Mouse (Mus musculus) bone marrow macrophage, adult 2 months (primary cell): ENCODE data around the gene Tmed10. TPM values are rescaled to one million over a fixed set of nuclear protein-coding genes. Genes with fewer than 3 reads are reported as not detected.
A peak's percentile ranks its signal among the peaks of the same experiment; 100 is the strongest.

Source experiments
- H3K27ac ChIP-seq: 2 replicates; pipeline ENCODE4 v1.5.1; 2012; ENCODE audit warnings: low read depth, low read length; ENCODE audit not compliant: insufficient read depth
- H3K4me1 ChIP-seq: 2 replicates; pipeline ENCODE4 v1.6.1; 2012; ENCODE audit warnings: low read length; ENCODE audit not compliant: control insufficient read depth, insufficient read depth
- H3K4me3 ChIP-seq: 2 replicates; pipeline ENCODE4 v1.5.1; 2012; ENCODE audit warnings: mild to moderate bottlenecking, low read length, moderate library complexity; ENCODE audit not compliant: insufficient read depth
- CTCF ChIP-seq: IDR thresholded peaks from 2 replicates; pipeline ENCODE4 v1.5.1; 2012; ENCODE audit warnings: low read depth, mild to moderate bottlenecking, low read length, moderate library complexity
- POLR2A ChIP-seq: IDR thresholded peaks from 2 replicates; pipeline ENCODE4 v1.6.1; 2012; ENCODE audit warnings: mild to moderate bottlenecking, low read depth, low read length, borderline replicate concordance
- polyA plus RNA-seq: library from polyadenylated mRNA; stranded (reverse); fragments of >200 nt; gene quantifications from 2 replicates; pipeline ENCODE4 v1.2.4, GENCODE M21; 2012; ENCODE audit not compliant: missing spikeins, insufficient read depth, insufficient read length

Gene Tmed10
- polyA plus RNA-seq, 1 experiment: 291 TPM

GRCm38 (mm10) chr12:85378271-85378670 lies 3.6 kb upstream of the Tmed10 start:
- 0 out of 2 replicates have a peak overlapping the region, but pooled peaks have one; percentile 32 for H3K27ac ChIP-seq
- H3K4me3 ChIP-seq: no peak overlapping the region
- peaks cover 47% of the 10 kb centered on the region for H3K4me1 ChIP-seq
- TF ChIP-seq POLR2A (no peak), CTCF (peak; percentile 19; the same call in 1 of the 2 replicates)

DNA sequence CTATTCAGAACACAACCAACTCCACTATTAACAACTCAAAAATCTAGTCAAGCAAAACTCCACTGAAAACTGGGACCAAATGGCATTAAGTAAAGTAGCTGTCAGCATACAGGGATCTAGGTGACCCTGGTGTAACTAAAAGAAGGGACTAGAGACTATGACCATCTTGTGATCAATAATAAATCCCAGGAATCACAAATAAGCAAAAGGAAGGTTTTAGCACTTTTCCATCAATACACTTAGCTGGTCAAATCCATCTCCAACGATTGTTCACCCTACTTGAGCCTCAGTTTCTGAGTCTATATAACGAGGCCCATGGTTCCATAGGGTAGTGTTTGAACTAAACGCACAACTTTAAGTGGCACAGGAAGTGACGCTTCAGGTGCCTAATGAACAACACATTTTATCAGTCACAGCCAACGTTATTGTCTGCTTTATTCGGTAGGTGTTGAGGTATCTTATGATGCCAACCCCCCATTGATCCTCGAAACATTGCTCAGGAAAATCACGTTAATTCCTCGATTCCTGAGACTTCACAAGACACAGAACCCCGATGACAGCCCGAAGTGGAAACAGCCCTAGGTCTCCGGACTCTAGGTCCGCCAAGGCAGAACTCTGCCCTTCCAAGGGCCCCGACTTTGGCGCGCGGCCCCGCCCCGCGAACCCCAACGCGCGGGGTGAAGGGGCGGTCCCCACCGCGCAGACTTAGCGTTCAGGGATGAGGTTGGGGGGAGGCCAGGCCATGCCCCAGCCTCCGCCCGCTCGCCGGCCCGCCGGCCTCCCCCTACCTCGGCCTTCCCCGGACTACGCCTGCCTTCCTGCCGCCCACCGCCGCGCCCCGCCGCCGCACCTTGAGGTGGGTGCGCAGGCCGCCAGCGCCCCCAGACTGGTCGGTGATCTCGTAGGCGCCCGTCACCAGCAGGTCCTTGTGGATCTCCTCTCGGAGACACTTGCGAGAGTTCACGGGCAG lies 771 bp downstream of the Tmed10 start:
- Histone ChIP-seq H3K4me1 (peaks cover 45% of the 10 kb centered on the region), H3K4me3 (peak overlapping the region; percentile 68), H3K27ac (peak overlapping the region; percentile 78)
- TF ChIP-seq CTCF (no peak), POLR2A (no peak)

- H3K4me3 ChIP-seq: peak overlapping the region; percentile 20; the same call in 1 of the 2 replicates
- peak overlapping the region; percentile 72 for H3K27ac ChIP-seq
- TF ChIP-seq CTCF (no peak), POLR2A (no peak)
- peaks cover 51% of the 10 kb centered on the region for H3K4me1 ChIP-seq
Observed at GRCm38 (mm10) chr12:85372068-85372665, 2.5 kb downstream of the Tmed10 start.

DNA sequence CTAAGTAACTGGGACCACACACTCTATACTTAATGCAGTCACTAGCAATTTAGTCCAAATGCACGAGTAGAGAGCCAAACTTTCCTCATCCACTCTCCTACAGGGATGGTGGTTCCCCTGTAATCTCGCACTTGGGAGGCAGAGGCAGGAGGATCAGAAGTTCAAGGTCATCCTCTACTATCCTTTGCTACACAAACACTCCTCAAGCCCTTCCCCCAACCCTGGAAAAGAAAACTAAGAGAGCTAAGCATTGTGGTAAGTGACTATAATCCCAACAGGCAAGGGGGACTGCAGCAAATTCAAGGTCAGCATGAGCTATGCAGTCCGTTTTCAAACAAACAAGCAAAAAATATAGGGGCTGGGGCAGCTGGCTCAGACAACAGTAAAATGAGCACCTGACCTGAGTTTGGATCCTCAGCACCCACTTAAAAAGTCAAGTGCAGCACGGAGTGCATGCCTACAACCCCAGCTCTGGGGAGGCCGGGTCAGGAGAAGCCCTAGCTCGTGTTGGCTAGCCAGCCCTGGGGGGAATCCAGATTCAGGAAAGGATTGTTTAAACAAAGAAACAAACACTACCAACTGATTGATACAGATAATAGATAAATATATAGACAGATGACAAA lies 6.1 kb downstream of the Tmed10 start:
- Histone ChIP-seq H3K4me1 (peaks cover 71% of the 10 kb centered on the region), H3K4me3 (no peak overlapping the region), H3K27ac (no peak overlapping the region)
- TF ChIP-seq CTCF: no peak
- TF ChIP-seq POLR2A: no peak

DNA sequence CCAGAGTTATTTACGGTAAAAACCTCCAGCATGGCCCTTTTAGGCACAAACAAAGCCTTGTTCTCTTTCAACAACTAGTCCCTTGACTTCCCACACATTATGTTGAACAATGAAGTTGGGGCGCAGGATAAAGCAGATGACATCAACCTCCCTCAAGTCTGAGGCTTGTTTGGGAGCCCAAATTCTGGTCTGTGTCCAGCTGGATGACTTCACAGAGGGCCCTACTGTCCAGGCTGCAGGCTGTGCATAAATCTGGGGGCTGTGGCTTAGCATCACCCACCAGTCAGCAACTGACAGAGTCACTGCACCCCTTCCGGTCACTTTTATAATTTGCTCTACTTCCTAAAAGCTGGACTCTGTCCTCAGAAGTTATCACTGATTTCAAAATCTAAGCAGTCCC lies 8.4 kb downstream of the Tmed10 start:
- H3K4me1 ChIP-seq: peaks cover 73% of the 10 kb centered on the region

GRCm38 (mm10) chr12:85362510-85362909 lies 12.1 kb downstream of the Tmed10 start:
- no peak overlapping the region for H3K4me3 ChIP-seq
- TF ChIP-seq POLR2A (no peak), CTCF (no peak)
- H3K27ac ChIP-seq: peak overlapping the region; percentile 9; the same call in 1 of the 2 replicates
- peaks cover 57% of the 10 kb centered on the region for H3K4me1 ChIP-seq

More for the DNA sequence above, 8.4 kb downstream of the Tmed10 start:
- no peak overlapping the region for H3K4me3 ChIP-seq
- peak overlapping the region; percentile 55 for H3K27ac ChIP-seq
- TF ChIP-seq CTCF: no peak
- no peak for TF ChIP-seq POLR2A

GRCm38 (mm10) chr12:85361580-85361979 lies 13.1 kb downstream of the Tmed10 start:
- H3K4me3 ChIP-seq: no peak overlapping the region
- H3K27ac ChIP-seq: no peak overlapping the region
- TF ChIP-seq POLR2A: no peak
- no peak for TF ChIP-seq CTCF
- H3K4me1 ChIP-seq: peaks cover 54% of the 10 kb centered on the region

- H3K4me3 ChIP-seq: no peak overlapping the region
- no peak overlapping the region for H3K27ac ChIP-seq
- TF ChIP-seq POLR2A (no peak), CTCF (no peak)
- H3K4me1 ChIP-seq: peaks cover 52% of the 10 kb centered on the region
Observed at GRCm38 (mm10) chr12:85361165-85361564, 13.5 kb downstream of the Tmed10 start.

DNA sequence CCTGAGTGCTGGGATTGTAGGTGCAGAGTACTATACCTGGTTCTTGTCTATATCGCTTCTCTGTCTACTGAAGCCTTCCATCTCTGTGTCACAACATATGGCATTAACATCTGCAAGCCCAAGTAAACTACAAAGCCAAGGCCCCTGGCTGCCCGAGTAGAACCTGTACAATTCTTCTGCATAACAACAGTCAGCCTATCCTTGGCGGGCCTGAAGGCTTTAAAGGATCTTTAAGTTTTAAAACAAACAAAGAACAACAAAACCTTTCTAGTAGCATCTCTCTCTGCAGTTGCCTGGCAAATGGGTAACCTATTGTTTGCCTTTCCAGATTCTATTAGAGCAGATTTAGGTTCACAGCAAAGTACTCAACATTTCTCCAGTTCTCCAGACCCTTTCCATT lies 20.6 kb downstream of the Tmed10 start:
- Histone ChIP-seq H3K27ac (no peak overlapping the region), H3K4me3 (no peak overlapping the region), H3K4me1 (peaks cover 36% of the 10 kb centered on the region)
- no peak for TF ChIP-seq POLR2A
- no peak for TF ChIP-seq CTCF
